Mouse (Mus musculus): ENCODE data around the gene Cyren. TPM values are rescaled to one million over a fixed set of nuclear protein-coding genes. Genes with fewer than 3 reads are reported as not detected.

Cyren gene
- total and polyA plus RNA-seq, 2 experiments = 2.0 to 3.2 TPM

DNA sequence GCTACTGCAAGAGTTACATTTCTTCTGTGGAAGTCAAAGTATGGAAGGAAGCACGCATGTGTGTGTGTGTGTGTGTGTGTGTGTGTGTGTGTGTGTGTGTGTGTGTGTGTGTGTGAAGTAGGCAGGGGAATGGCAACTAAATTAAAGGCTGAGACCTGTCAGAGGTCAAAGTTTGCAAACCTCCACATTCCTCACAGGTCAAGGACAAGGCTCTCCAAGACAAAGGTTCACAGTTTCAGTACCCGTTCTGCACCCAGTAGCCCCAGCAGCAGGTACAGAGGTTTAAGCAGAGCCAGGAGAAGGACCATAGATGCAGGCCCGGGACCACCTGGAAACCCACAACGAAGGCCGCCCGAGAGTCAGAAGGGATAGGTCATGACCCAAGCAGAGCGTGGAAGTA lies 41.3 kb upstream of the Cyren start:
- 86% methylated on average over 7 of the region's 7 CpGs for WGBS
- no peak for TF ChIP-seq CTCF (IDR thresholded peaks at IDR 0.05; ENCODE audit: low read depth, low read length)
- TF ChIP-seq POLR2A (IDR thresholded peaks at IDR 0.05; ENCODE audit: extremely low read depth, insufficient read depth, low read length) = no peak

DNA sequence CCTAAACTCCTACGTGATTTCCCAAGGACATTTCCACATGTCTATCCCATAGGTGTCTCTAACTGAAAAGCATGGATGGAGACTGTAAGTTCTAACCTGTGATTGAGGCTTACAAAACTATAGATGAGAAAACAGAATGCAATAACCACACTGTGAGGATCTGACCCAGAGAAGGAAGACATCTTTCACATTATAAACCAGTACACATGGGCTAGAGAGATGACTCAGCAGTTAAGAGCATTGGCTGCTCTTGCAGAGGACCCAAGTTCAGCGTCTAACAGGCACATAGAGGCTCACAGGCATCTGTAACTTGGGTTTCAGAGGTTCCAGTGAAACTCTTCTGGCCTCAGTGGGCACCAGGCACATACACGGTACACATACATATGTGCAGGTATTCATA lies 36.6 kb upstream of the Cyren start:
- Histone ChIP-seq H3K27me3 (ENCODE audit: control insufficient read depth, insufficient read depth, low read length) (no peaks in the 10 kb centered on the region), H3K4me1 (ENCODE audit: control insufficient read depth, insufficient read depth, low read length) (peaks cover 5% of the 10 kb centered on the region), H3K79me2 (ENCODE audit: control insufficient read depth, insufficient read depth, low read length) (no peaks in the 10 kb centered on the region; the same call in 1 of the 2 replicates), H3K36me3 (ENCODE audit: control insufficient read depth, insufficient read depth, low read length) (no peaks in the 10 kb centered on the region), H3K27ac (replicated peaks; ENCODE audit: insufficient read depth, low read depth, low read length) (no peak overlapping the region), H3K9ac (ENCODE audit: low read depth, low read length) (no peak overlapping the region), H3K4me3 (ENCODE audit: insufficient read depth, low read depth, low read length) (no peak overlapping the region)
- no peak for DNase-seq (ENCODE audit: extremely low read depth, low read depth, low spot score)
- TF ChIP-seq POLR2A (IDR thresholded peaks at IDR 0.05; ENCODE audit: extremely low read depth, insufficient read depth, low read length) (no peak), CTCF (IDR thresholded peaks at IDR 0.05; ENCODE audit: low read depth, low read length) (no peak)
- WGBS = 90% methylated on average over 3 of the region's 3 CpGs

More for the DNA sequence above, 41.3 kb upstream of the Cyren start:
- no peaks in the 10 kb centered on the region for H3K27me3 ChIP-seq (ENCODE audit: control insufficient read depth, insufficient read depth, low read length)
- H3K9ac ChIP-seq (ENCODE audit: low read depth, low read length) = no peak overlapping the region
- H3K27ac ChIP-seq (replicated peaks; ENCODE audit: insufficient read depth, low read depth, low read length) = no peak overlapping the region
- H3K36me3 ChIP-seq (ENCODE audit: control insufficient read depth, insufficient read depth, low read length) = no peaks in the 10 kb centered on the region
- H3K79me2 ChIP-seq (ENCODE audit: control insufficient read depth, insufficient read depth, low read length) = no peaks in the 10 kb centered on the region
- H3K4me1 ChIP-seq (ENCODE audit: control insufficient read depth, insufficient read depth, low read length) = no peaks in the 10 kb centered on the region
- H3K4me3 ChIP-seq (ENCODE audit: insufficient read depth, low read depth, low read length) = no peak overlapping the region
- no peak for DNase-seq (ENCODE audit: extremely low read depth, low read depth, low spot score)

DNA sequence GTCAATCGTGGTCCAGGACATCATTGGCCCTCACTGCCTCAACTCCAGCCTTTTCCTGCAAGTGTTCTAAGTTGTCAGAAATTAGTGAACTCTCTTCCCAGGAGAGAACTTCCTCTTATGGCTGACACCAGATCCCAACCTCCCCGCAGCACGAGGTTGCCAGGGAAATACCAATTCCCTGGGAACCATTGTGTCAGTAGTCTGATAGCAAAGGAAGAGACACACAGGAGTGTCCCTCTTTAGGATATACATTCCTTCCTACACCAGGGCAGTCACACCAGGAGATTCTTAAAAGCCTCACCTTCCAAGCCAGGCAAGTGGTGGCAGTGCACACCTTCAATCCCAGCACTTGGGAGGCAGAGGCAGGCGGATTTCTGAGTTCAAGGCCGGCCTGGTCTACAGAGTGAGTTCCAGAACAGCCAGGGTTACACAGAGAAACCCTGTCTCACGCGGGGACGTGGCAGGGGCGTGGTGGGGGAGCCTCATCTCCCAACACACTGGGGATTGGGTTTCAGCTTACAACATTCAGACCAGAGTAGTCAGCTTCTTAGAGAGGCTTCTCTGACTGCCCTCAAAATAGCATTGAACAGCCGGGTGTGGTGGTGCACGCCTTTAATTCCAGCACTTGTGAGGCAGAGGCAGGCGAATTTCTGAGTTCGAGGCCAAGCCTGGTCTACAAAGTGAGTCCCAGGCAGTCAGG lies 35.6 kb upstream of the Cyren start:
- Histone ChIP-seq H3K4me3 (ENCODE audit: insufficient read depth, low read depth, low read length) (no peak overlapping the region), H3K27me3 (ENCODE audit: control insufficient read depth, insufficient read depth, low read length) (no peaks in the 10 kb centered on the region), H3K36me3 (ENCODE audit: control insufficient read depth, insufficient read depth, low read length) (no peaks in the 10 kb centered on the region), H3K4me1 (ENCODE audit: control insufficient read depth, insufficient read depth, low read length) (peaks cover 10% of the 10 kb centered on the region), H3K27ac (replicated peaks; ENCODE audit: insufficient read depth, low read depth, low read length) (no peak overlapping the region), H3K9ac (ENCODE audit: low read depth, low read length) (no peak overlapping the region), H3K79me2 (ENCODE audit: control insufficient read depth, insufficient read depth, low read length) (no peaks in the 10 kb centered on the region; the same call in 1 of the 2 replicates)
- TF ChIP-seq CTCF (IDR thresholded peaks at IDR 0.05; ENCODE audit: low read depth, low read length) (no peak), POLR2A (IDR thresholded peaks at IDR 0.05; ENCODE audit: extremely low read depth, insufficient read depth, low read length) (no peak)
- 91% methylated on average over 13 of the region's 13 CpGs for WGBS
- no peak for DNase-seq (ENCODE audit: extremely low read depth, low read depth, low spot score)

DNA sequence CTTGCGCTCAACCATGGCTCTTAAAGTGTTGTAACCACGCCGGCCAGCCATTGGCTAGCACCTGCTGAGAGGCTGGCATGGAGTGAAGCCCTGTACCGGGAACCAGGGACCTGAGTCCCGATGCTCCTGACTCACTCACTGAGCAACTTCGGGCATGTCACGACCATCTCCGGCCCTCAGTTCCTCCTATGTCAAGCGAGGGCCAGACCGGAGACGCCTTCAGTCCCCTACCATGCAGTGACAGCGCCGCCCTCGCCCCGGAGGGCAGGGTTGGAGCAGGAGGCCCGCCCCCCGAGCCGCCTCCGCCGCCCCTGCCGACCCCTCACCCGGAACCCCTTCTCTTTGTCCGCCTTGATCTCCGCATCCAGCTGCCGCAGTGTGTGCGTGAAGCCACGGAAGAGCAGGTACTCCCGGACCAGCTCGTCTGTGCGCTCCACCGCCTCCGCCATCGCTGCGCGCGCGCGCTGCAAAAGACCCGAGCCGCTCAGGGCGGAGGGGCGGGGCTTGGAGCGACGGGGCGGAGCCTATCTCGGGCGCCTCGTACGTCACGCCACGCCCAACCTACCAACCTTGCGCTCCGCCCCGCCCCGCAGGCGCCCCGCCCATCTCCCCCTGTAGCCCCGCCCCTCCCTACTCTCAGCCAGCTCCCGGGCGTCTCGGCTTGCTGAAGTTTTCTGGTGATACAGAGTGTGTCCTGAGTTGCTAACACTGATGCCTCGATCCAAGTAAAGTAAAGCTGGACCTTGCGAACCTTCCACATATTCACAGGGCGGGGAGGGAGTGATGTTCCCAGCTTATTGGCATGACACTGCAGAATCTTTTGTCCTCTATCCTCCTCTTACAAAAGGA lies 32.7 kb upstream of the Cyren start, which contains the start of gene Wdr91:
Gene Wdr91 (minus strand): TSS at position 506 of the 849 bp plus-strand sequence.
- Histone ChIP-seq H3K4me3 (ENCODE audit: insufficient read depth, low read depth, low read length) (peak within 1 kb of the TSS; percentile 95), H3K36me3 (ENCODE audit: control insufficient read depth, insufficient read depth, low read length) (peaks cover 5% of the 10 kb centered on the region), H3K4me1 (ENCODE audit: control insufficient read depth, insufficient read depth, low read length) (peaks cover 33% of the 10 kb centered on the region), H3K27ac (replicated peaks; ENCODE audit: insufficient read depth, low read depth, low read length) (peak within 1 kb of the TSS; percentile 52), H3K9ac (ENCODE audit: low read depth, low read length) (peak within 1 kb of the TSS; percentile 90), H3K79me2 (ENCODE audit: control insufficient read depth, insufficient read depth, low read length) (no peaks in the 10 kb centered on the region; the same call in 1 of the 2 replicates), H3K27me3 (ENCODE audit: control insufficient read depth, insufficient read depth, low read length) (no peaks in the 10 kb centered on the region)
- under 1% methylated on average over 55 of the region's 64 CpGs for WGBS
- peak; percentile 72 for DNase-seq (ENCODE audit: extremely low read depth, low read depth, low spot score)
- TF ChIP-seq POLR2A (IDR thresholded peaks at IDR 0.05; ENCODE audit: extremely low read depth, insufficient read depth, low read length) (peak; percentile 74), CTCF (IDR thresholded peaks at IDR 0.05; ENCODE audit: low read depth, low read length) (no peak; the same call in 1 of the 2 replicates)

DNA sequence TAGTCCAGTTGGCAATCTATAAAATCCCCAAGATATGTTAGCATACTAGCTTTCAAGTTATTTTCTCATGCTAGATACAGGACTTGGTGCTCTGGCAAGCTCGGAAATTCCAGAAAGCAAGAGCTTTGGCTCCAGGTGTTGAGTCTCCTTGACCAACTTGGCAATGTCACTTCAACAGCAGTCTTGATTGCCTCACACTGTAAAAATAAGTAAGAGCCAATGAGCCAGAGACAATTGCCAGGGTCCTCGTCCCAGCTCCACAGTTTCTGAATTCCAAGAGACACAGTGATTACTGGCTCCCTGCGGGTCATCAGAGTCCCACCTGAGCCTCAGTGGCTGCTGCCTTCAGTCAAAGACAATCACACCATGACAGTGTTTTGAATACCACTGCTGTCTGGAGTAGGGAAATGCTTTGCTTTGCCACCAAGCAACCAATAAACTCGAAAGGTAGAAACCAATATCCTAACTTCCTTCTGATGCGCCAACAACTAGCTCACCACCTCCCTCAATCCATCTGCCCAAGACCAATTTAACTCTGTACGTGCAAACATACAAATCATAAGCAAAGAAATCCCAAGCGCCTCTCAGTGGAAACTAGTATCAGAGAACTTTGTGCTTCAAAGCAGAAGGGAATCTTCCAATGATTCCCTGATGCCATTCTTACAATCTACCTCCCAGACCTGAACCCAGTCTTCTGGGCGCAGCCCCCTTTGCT lies 31.9 kb upstream of the Cyren start:
- Histone ChIP-seq H3K36me3 (ENCODE audit: control insufficient read depth, insufficient read depth, low read length) (peaks cover 10% of the 10 kb centered on the region), H3K9ac (ENCODE audit: low read depth, low read length) (peak overlapping the region; percentile 90), H3K27ac (replicated peaks; ENCODE audit: insufficient read depth, low read depth, low read length) (peak overlapping the region; percentile 52), H3K4me3 (ENCODE audit: insufficient read depth, low read depth, low read length) (peak overlapping the region; percentile 95), H3K27me3 (ENCODE audit: control insufficient read depth, insufficient read depth, low read length) (no peaks in the 10 kb centered on the region), H3K79me2 (ENCODE audit: control insufficient read depth, insufficient read depth, low read length) (no peaks in the 10 kb centered on the region; the same call in 1 of the 2 replicates), H3K4me1 (ENCODE audit: control insufficient read depth, insufficient read depth, low read length) (peaks cover 33% of the 10 kb centered on the region)
- WGBS = 21% methylated on average over 8 of the region's 8 CpGs
- no peak for TF ChIP-seq POLR2A (IDR thresholded peaks at IDR 0.05; ENCODE audit: extremely low read depth, insufficient read depth, low read length)
- no peak for TF ChIP-seq CTCF (IDR thresholded peaks at IDR 0.05; ENCODE audit: low read depth, low read length)
- peak; percentile 72 for DNase-seq (ENCODE audit: extremely low read depth, low read depth, low spot score)

Data from liver, adult 2 months (tissue).